Comparison of ENCODE assay signal across 8 mouse cellular contexts in genomic region chr10:17723871-17724741, GRCm38 (mm10). TPM values are rescaled to one million over a fixed set of nuclear protein-coding genes. Genes with fewer than 3 reads are reported as not detected.
DNase-seq lines count a peak whose midpoint lies in the region; ATAC-seq and TF ChIP-seq lines count a peak whose summit lies in the region.

No protein-coding gene starts in this region.

- peak; percentile 36 for ATAC-seq in forebrain, embryonic 13.5 days
- peak; percentile 26 for ATAC-seq in neural tube, embryonic 15.5 days (ENCODE audit: low FRiP score)

- TF ChIP-seq POLR2A in bone marrow macrophage, adult 2 months (IDR thresholded peaks at IDR 0.05; ENCODE audit: borderline replicate concordance, low read depth, low read length), result no peak
- peak; percentile 32; the same call in 1 of the 2 replicates for TF ChIP-seq POLR2A in lung, adult 2 months (IDR thresholded peaks at IDR 0.05; ENCODE audit: borderline replicate concordance, extremely low read depth, low read depth, low read length)

- peak; percentile 84 for DNase-seq in CD4-positive helper T cell, adult 2 months (ENCODE audit: low read depth, low spot score)
- peak; percentile 81 to 84 for DNase-seq in heart, postnatal 10 days
- peak; percentile 65 to 69 for DNase-seq in layer of hippocampus, adult 18-20 months (ENCODE audit: low spot score in 2 of 2)
- DNase-seq in lung, adult 2 months, result peak; percentile 72
- peak; percentile 33 for DNase-seq in testis, postnatal 14 days (ENCODE audit: low spot score)

- TF ChIP-seq CTCF in bone marrow macrophage, adult 2 months (IDR thresholded peaks at IDR 0.05; ENCODE audit: low read depth, low read length), result no peak
- TF ChIP-seq CTCF in lung, adult 2 months (IDR thresholded peaks at IDR 0.05; ENCODE audit: insufficient read depth, low read length), result peak; percentile 45

- intact Hi-C loops in heart, postnatal 10 days (cut with DNase I), result loop anchor here (2.0 to 10.0 kb wide), 10 partner anchors 162 to 1379 kb away; no protein-coding TSS in a partner anchor

- H3K27ac ChIP-seq in bone marrow macrophage, adult 2 months (ENCODE audit: insufficient read depth, low read depth, low read length), result peak overlapping the region; percentile 98
- H3K27ac ChIP-seq in forebrain, embryonic 13.5 days, result peak overlapping the region; percentile 100
- H3K27ac ChIP-seq in neural tube, embryonic 15.5 days (replicated peaks), result peak overlapping the region; percentile 100

- no peaks in the 10 kb centered on the region for H3K27me3 ChIP-seq in forebrain, embryonic 13.5 days
- no peaks in the 10 kb centered on the region for H3K27me3 ChIP-seq in neural tube, embryonic 15.5 days (replicated peaks)

- under 1% methylated on average over 60 of the region's 65 CpGs for WGBS in forebrain, embryonic 13.5 days
- WGBS in lung, adult 2 months, result under 1% methylated on average over 65 of the region's 65 CpGs
- under 1% methylated on average over 63 of the region's 65 CpGs for WGBS in neural tube, embryonic 15.5 days

- no peaks in the 10 kb centered on the region for H3K9me3 ChIP-seq in forebrain, embryonic 13.5 days (replicated peaks)
- H3K9me3 ChIP-seq in neural tube, embryonic 15.5 days (replicated peaks), result no peaks in the 10 kb centered on the region

- peak overlapping the region; percentile 97 for H3K4me3 ChIP-seq in bone marrow macrophage, adult 2 months (ENCODE audit: insufficient read depth, low read length)
- H3K4me3 ChIP-seq in forebrain, embryonic 13.5 days, result peak overlapping the region; percentile 93
- H3K4me3 ChIP-seq in lung, adult 2 months (replicated peaks; ENCODE audit: extremely low read depth, low read depth, low read length), result peak overlapping the region; percentile 78
- H3K4me3 ChIP-seq in neural tube, embryonic 15.5 days (replicated peaks), result peak overlapping the region; percentile 94

- H3K4me2 ChIP-seq in forebrain, embryonic 13.5 days, result peak overlapping the region; percentile 70
- H3K4me2 ChIP-seq in neural tube, embryonic 15.5 days, result peak overlapping the region; percentile 78

- H3K9ac ChIP-seq in forebrain, embryonic 13.5 days, result peak overlapping the region; percentile 97
- H3K9ac ChIP-seq in neural tube, embryonic 15.5 days (replicated peaks), result peak overlapping the region; percentile 90

- H3K4me1 ChIP-seq in bone marrow macrophage, adult 2 months (ENCODE audit: control insufficient read depth, insufficient read depth, low read length), result peaks cover 32% of the 10 kb centered on the region
- peaks cover 29% of the 10 kb centered on the region for H3K4me1 ChIP-seq in forebrain, embryonic 13.5 days
- peaks cover 7% of the 10 kb centered on the region; the same call in 1 of the 2 replicates for H3K4me1 ChIP-seq in lung, adult 2 months (ENCODE audit: control insufficient read depth, insufficient read depth, low read length)
- H3K4me1 ChIP-seq in neural tube, embryonic 15.5 days, result peaks cover 30% of the 10 kb centered on the region

- H3K36me3 ChIP-seq in forebrain, embryonic 13.5 days (ENCODE audit: poor library complexity, severe bottlenecking), result no peaks in the 10 kb centered on the region
- no peaks in the 10 kb centered on the region for H3K36me3 ChIP-seq in neural tube, embryonic 15.5 days

RNA-seq across cellular contexts. Expression of gene Cited2, which starts 1.1 kb away (rescaled TPM):
- polyA plus RNA-seq in bone marrow macrophage, adult 2 months (2012; ENCODE audit: insufficient read depth, insufficient read length, missing spikeins), result 136 and 143 TPM in 2 replicates
- 52.2 and 63.6 TPM in 2 replicates for polyA plus RNA-seq in forebrain, embryonic 13.5 days (2015; fragmentation: Nextera tagmentation; extraction: Ambion mirVana)
- 10 to 100 TPM; 29.7 to 32.9 TPM for total RNA-seq in heart, postnatal 10 days (2021)
- total RNA-seq in layer of hippocampus, adult 18-20 months (2021), result 10 to 100 TPM; 37.0 to 38.0 TPM
- polyA plus RNA-seq in lung, adult 2 months (2012; rRNA removed), result 55.0 and 78.3 TPM in 2 replicates
- 66.5 and 72.7 TPM in 2 replicates for polyA plus RNA-seq in neural tube, embryonic 15.5 days (2015; fragmentation: Nextera tagmentation; extraction: Ambion mirVana)

Comparison
In these comparisons a context has a peak if more than half of its experiments do, and no peak if none do; other contexts are left out.
1. Peak in every context shown above with its lines: DNase-seq, ATAC-seq, H3K4me3 ChIP-seq and H3K27ac ChIP-seq.
2. DNase-seq: peak in every context shown above with its lines; median percentile 84 in CD4-positive helper T cell, adult 2 months; 82 in heart, postnatal 10 days; 72 in lung, adult 2 months; 67 in layer of hippocampus, adult 18-20 months; 33 in testis, postnatal 14 days.